Mouse (Mus musculus): ENCODE results near the gene Syne1. TPM values are rescaled to one million over a fixed set of nuclear protein-coding genes. Genes with fewer than 3 reads are reported as not detected.

Gene Syne1
- polyA plus RNA-seq, 1 experiment from 2014 or later: 21.7 TPM

GRCm38 (mm10) chr10:5468638-5469037, 82.6 kb downstream of the Syne1 start:
- 87% methylated on average over 2 of the region's 2 CpGs for WGBS
- ATAC-seq (ENCODE audit: low FRiP score): no peak
- Histone ChIP-seq H3K27me3 (ENCODE audit: control insufficient read depth, insufficient read depth, low read length) (no peaks in the 10 kb centered on the region), H3K36me3 (replicated peaks; ENCODE audit: control insufficient read depth, insufficient read depth) (no peaks in the 10 kb centered on the region), H3K27ac (no peak overlapping the region), H3K9ac (no peak overlapping the region), H3K9me3 (ENCODE audit: control insufficient read depth, low read length) (no peaks in the 10 kb centered on the region), H3K4me2 (replicated peaks) (no peak overlapping the region), H3K4me1 (replicated peaks; ENCODE audit: control insufficient read depth, insufficient read depth, low read length) (no peaks in the 10 kb centered on the region), H3K4me3 (replicated peaks; ENCODE audit: low read length) (no peak overlapping the region)
- no peak for DNase-seq (ENCODE audit: low spot score)

GRCm38 (mm10) chr10:5453830-5454229, 97.5 kb downstream of the Syne1 start:
- H3K9ac ChIP-seq: no peak overlapping the region
- no peak overlapping the region for H3K4me3 ChIP-seq (replicated peaks; ENCODE audit: low read length)
- DNase-seq (ENCODE audit: low spot score): no peak
- H3K4me1 ChIP-seq (replicated peaks; ENCODE audit: control insufficient read depth, insufficient read depth, low read length): no peaks in the 10 kb centered on the region
- no peaks in the 10 kb centered on the region for H3K36me3 ChIP-seq (replicated peaks; ENCODE audit: control insufficient read depth, insufficient read depth)
- no peaks in the 10 kb centered on the region for H3K9me3 ChIP-seq (ENCODE audit: control insufficient read depth, low read length)
- no peak overlapping the region for H3K4me2 ChIP-seq (replicated peaks)
- ATAC-seq (ENCODE audit: low FRiP score): 0 out of 2 replicates have a peak, but pooled peaks have one; percentile 36
- H3K27ac ChIP-seq: no peak overlapping the region
- H3K27me3 ChIP-seq (ENCODE audit: control insufficient read depth, insufficient read depth, low read length): no peaks in the 10 kb centered on the region

GRCm38 (mm10) chr10:5449944-5450343, 101.3 kb downstream of the Syne1 start:
- Histone ChIP-seq H3K9me3 (ENCODE audit: control insufficient read depth, low read length) (no peaks in the 10 kb centered on the region), H3K9ac (no peak overlapping the region), H3K27me3 (ENCODE audit: control insufficient read depth, insufficient read depth, low read length) (no peaks in the 10 kb centered on the region), H3K4me1 (replicated peaks; ENCODE audit: control insufficient read depth, insufficient read depth, low read length) (no peaks in the 10 kb centered on the region), H3K36me3 (replicated peaks; ENCODE audit: control insufficient read depth, insufficient read depth) (no peaks in the 10 kb centered on the region), H3K27ac (no peak overlapping the region), H3K4me2 (replicated peaks) (no peak overlapping the region), H3K4me3 (replicated peaks; ENCODE audit: low read length) (no peak overlapping the region)
- DNase-seq (ENCODE audit: low spot score): no peak
- no peak for ATAC-seq (ENCODE audit: low FRiP score)
- WGBS: 90% methylated on average over 2 of the region's 2 CpGs

- H3K4me1 ChIP-seq (replicated peaks; ENCODE audit: control insufficient read depth, insufficient read depth, low read length): no peaks in the 10 kb centered on the region
- H3K4me2 ChIP-seq (replicated peaks): no peak overlapping the region
- H3K36me3 ChIP-seq (replicated peaks; ENCODE audit: control insufficient read depth, insufficient read depth): no peaks in the 10 kb centered on the region
- H3K27ac ChIP-seq: no peak overlapping the region
- no peaks in the 10 kb centered on the region for H3K27me3 ChIP-seq (ENCODE audit: control insufficient read depth, insufficient read depth, low read length)
- no peak overlapping the region for H3K4me3 ChIP-seq (replicated peaks; ENCODE audit: low read length)
- no peak overlapping the region for H3K9ac ChIP-seq
- DNase-seq (ENCODE audit: low spot score) (no peak), ATAC-seq (ENCODE audit: low FRiP score) (no peak)
- 68% methylated on average over 4 of the region's 4 CpGs for WGBS
- no peaks in the 10 kb centered on the region for H3K9me3 ChIP-seq (ENCODE audit: control insufficient read depth, low read length)
Observed at GRCm38 (mm10) chr10:5447950-5448716, 103.1 kb downstream of the Syne1 start.

- no peak overlapping the region for H3K4me2 ChIP-seq (replicated peaks)
- H3K27me3 ChIP-seq (ENCODE audit: control insufficient read depth, insufficient read depth, low read length): no peaks in the 10 kb centered on the region
- H3K36me3 ChIP-seq (replicated peaks; ENCODE audit: control insufficient read depth, insufficient read depth): no peaks in the 10 kb centered on the region
- no peak for DNase-seq (ENCODE audit: low spot score)
- ATAC-seq (ENCODE audit: low FRiP score): no peak
- 91% methylated on average over 3 of the region's 3 CpGs for WGBS
- no peaks in the 10 kb centered on the region for H3K4me1 ChIP-seq (replicated peaks; ENCODE audit: control insufficient read depth, insufficient read depth, low read length)
- H3K9ac ChIP-seq: no peak overlapping the region
- H3K27ac ChIP-seq: no peak overlapping the region
- no peaks in the 10 kb centered on the region for H3K9me3 ChIP-seq (ENCODE audit: control insufficient read depth, low read length)
- H3K4me3 ChIP-seq (replicated peaks; ENCODE audit: low read length): no peak overlapping the region
Observed at GRCm38 (mm10) chr10:5445313-5445712, 106.0 kb downstream of the Syne1 start.

GRCm38 (mm10) chr10:5443020-5443419, 108.3 kb downstream of the Syne1 start:
- Histone ChIP-seq H3K27ac (no peak overlapping the region), H3K4me3 (replicated peaks; ENCODE audit: low read length) (no peak overlapping the region), H3K4me1 (replicated peaks; ENCODE audit: control insufficient read depth, insufficient read depth, low read length) (no peaks in the 10 kb centered on the region), H3K27me3 (ENCODE audit: control insufficient read depth, insufficient read depth, low read length) (no peaks in the 10 kb centered on the region), H3K4me2 (replicated peaks) (no peak overlapping the region), H3K9me3 (ENCODE audit: control insufficient read depth, low read length) (no peaks in the 10 kb centered on the region), H3K36me3 (replicated peaks; ENCODE audit: control insufficient read depth, insufficient read depth) (no peaks in the 10 kb centered on the region), H3K9ac (no peak overlapping the region)
- DNase-seq (ENCODE audit: low spot score) (no peak), ATAC-seq (ENCODE audit: low FRiP score) (no peak)
- WGBS: 85% methylated on average over 2 of the region's 2 CpGs

GRCm38 (mm10) chr10:5439802-5440350, 111.4 kb downstream of the Syne1 start:
- ATAC-seq (ENCODE audit: low FRiP score) (0 out of 2 replicates have a peak, but pooled peaks have one; percentile 34), DNase-seq (ENCODE audit: low spot score) (no peak)
- Histone ChIP-seq H3K27ac (no peak overlapping the region; the same call in 1 of the 2 replicates), H3K36me3 (replicated peaks; ENCODE audit: control insufficient read depth, insufficient read depth) (no peaks in the 10 kb centered on the region), H3K9me3 (ENCODE audit: control insufficient read depth, low read length) (no peaks in the 10 kb centered on the region), H3K27me3 (ENCODE audit: control insufficient read depth, insufficient read depth, low read length) (no peaks in the 10 kb centered on the region), H3K4me3 (replicated peaks; ENCODE audit: low read length) (no peak overlapping the region), H3K9ac (no peak overlapping the region), H3K4me1 (replicated peaks; ENCODE audit: control insufficient read depth, insufficient read depth, low read length) (no peaks in the 10 kb centered on the region), H3K4me2 (replicated peaks) (no peak overlapping the region)
- WGBS: 48% methylated on average over 2 of the region's 2 CpGs

GRCm38 (mm10) chr10:5437766-5438165, 113.5 kb downstream of the Syne1 start:
- ATAC-seq (ENCODE audit: low FRiP score) (no peak), DNase-seq (ENCODE audit: low spot score) (no peak)
- no peak overlapping the region for H3K27ac ChIP-seq
- no peak overlapping the region for H3K4me2 ChIP-seq (replicated peaks)
- no peaks in the 10 kb centered on the region for H3K9me3 ChIP-seq (ENCODE audit: control insufficient read depth, low read length)
- no peaks in the 10 kb centered on the region for H3K36me3 ChIP-seq (replicated peaks; ENCODE audit: control insufficient read depth, insufficient read depth)
- no peak overlapping the region for H3K4me3 ChIP-seq (replicated peaks; ENCODE audit: low read length)
- WGBS: 94% methylated on average over 2 of the region's 2 CpGs
- no peaks in the 10 kb centered on the region for H3K27me3 ChIP-seq (ENCODE audit: control insufficient read depth, insufficient read depth, low read length)
- H3K9ac ChIP-seq: no peak overlapping the region
- no peaks in the 10 kb centered on the region for H3K4me1 ChIP-seq (replicated peaks; ENCODE audit: control insufficient read depth, insufficient read depth, low read length)

- Histone ChIP-seq H3K27me3 (ENCODE audit: control insufficient read depth, insufficient read depth, low read length) (no peaks in the 10 kb centered on the region), H3K36me3 (replicated peaks; ENCODE audit: control insufficient read depth, insufficient read depth) (no peaks in the 10 kb centered on the region), H3K9ac (no peak overlapping the region), H3K27ac (no peak overlapping the region), H3K9me3 (ENCODE audit: control insufficient read depth, low read length) (no peaks in the 10 kb centered on the region), H3K4me1 (replicated peaks; ENCODE audit: control insufficient read depth, insufficient read depth, low read length) (no peaks in the 10 kb centered on the region), H3K4me2 (replicated peaks) (no peak overlapping the region), H3K4me3 (replicated peaks; ENCODE audit: low read length) (no peak overlapping the region)
- WGBS: 75% methylated on average over 4 of the region's 4 CpGs
- no peak for ATAC-seq (ENCODE audit: low FRiP score)
- DNase-seq (ENCODE audit: low spot score): no peak
Observed at GRCm38 (mm10) chr10:5423984-5424383, 127.3 kb downstream of the Syne1 start.
